Mouse (Mus musculus) T-helper 1 cell (primary cell): ENCODE measurements around the gene Slc22a16.

ENCODE experiments used
- in situ Hi-C: fragments of 300-600 bp; cut with MboI, MseI; formaldehyde crosslinking; loops from one replicate; pipeline ENCODE4 v1.15.1; 2025; ENCODE audit warnings: high pct_unique_total_duplicates

The Slc22a16 gene

DNA sequence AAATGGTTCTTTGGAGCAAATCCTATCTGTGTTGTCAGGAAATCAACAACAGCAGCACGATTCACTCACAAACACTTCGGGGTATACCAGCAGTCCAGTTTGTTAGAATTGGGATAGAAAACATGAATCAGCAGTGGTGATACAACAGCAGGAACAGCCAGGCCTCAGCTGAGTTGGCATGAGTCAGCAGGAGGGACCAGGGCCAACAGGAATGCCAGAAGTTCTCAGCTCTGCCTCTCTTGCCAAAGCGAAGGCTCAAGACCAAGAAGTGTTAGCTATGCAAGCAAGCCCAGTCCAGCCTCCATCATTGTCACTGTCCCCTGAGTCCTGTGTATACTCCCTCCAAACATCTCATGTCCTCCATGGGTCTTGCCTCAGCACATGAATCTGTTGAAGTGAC lies 27.0 kb downstream of the Slc22a16 start:
- in situ Hi-C loops, result no loop called here

DNA sequence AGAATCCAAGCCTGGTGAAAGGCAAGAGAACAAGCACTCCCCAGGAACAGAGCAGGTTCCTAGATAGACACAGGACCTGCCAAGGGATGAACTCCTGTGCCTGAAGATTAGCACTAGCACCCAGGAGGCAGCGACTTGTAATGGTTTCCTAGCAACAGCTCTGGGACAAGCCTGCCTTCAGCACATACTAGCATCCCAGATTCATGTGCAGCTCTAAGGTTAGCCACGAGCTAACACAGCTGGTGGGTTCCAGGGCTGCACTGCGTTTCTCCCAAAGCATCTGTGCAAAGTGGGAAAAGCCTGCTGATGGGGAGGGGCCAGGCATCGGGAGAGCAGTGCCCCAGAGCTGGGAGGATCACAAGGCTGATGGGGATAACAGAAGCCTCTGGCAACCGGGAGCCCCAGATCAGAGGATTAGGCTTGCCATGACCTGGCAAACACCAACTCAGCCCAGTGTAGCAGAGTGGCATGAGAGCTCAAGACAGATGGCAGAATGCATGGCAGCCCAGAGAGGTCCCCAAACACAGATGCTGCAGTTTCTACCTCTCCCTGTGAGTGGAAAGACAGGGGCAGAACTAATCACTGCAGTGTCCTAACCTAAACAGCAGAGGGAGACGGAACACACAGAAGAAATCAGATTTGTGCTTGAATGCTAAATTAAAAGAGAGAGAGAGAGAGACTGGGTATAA lies 34.7 kb downstream of the Slc22a16 start:
- in situ Hi-C loops, result no loop called here

DNA sequence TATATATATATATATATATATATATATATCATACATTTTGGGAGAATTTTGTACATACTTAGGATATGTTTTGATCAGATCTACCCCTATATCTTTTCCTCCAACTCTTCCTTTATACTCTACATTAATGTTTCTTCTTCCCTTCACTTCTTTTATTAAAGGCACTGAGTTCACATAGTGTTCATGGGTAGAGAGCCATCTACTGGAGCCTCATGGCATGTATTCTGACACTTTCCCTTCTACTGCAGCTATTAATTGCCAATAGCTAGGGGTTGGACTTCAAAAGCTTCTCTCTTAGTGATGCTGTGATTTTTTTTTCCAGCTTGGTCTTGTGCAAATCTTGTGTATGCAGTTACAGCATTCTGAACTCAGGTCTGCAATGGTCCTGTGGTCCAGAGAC lies 47.8 kb downstream of the Slc22a16 start:
- in situ Hi-C loops, result no loop called here

DNA sequence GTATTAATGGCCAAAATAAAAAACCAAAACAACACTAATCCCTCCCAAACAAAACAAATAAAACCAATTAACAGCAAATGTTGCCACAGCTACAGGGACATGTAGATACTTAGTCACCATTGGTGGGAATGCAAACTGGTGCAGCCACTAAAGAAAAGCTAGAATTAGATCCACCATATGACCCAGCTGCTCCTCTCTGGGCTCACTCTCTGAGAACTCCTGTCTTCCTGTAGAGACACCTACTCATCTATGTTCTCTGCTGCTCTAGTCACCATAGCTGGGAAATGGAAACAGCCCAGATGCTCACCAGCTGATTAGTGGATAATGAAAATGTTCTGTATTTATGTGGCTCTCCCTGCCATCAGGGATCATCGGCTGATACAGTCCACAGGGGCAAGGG lies 49.6 kb downstream of the Slc22a16 start:
- in situ Hi-C loops, result no loop called here

DNA sequence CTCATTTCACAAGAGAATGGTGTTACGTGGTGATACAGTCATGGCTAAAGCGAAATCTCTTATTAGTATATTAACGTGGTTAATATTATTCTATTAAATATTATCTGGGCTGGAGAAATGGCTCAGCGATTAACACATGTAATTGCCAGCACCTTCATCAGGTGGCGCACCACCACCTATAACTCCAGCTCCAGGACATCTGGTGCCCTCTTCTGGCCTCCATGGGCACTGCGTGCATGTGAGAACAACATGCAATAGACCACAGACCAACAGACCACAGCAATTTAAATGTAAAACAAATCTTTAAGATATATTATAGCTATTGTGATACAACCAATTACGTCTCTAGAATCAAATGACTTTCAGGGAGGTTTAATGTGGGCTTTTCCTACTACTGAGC lies 59.0 kb downstream of the Slc22a16 start:
- in situ Hi-C loops, result no loop called here

DNA sequence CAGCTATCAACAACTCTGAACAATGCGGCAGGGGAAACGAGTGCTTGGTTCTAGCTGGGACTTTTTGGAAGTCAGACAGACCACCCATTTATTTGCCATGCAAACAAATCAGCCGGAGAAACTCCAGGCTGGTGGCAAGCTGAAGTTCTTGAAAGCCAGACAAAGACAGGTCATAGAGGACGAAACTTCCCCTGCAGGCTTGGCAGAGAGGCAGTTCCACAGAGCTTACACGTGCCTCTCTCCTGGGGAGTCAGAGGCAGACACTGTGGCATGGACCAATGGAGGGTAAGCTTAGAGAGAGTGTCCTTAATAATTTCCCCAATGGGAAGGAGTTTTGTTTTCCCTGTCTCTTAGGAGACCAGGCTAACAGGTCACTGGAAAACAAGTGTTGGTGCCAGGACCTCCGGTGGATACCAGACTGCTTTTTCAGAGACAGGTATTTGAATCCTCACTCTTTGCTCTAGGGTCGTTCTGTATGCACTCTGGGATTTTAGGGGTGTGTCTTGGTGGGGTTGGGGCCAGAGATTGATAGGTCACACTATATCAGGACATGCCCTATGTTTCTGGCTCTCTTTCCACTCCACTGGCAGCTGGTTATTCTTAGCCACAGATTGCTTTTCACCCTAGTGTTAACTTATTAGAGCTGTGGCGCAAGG lies 59.6 kb downstream of the Slc22a16 start, which contains the start of gene Ddo:
Gene Ddo, plus strand, starts transcription at position 356 of the 656 bp plus-strand sequence.
- in situ Hi-C loops, result no loop called here

DNA sequence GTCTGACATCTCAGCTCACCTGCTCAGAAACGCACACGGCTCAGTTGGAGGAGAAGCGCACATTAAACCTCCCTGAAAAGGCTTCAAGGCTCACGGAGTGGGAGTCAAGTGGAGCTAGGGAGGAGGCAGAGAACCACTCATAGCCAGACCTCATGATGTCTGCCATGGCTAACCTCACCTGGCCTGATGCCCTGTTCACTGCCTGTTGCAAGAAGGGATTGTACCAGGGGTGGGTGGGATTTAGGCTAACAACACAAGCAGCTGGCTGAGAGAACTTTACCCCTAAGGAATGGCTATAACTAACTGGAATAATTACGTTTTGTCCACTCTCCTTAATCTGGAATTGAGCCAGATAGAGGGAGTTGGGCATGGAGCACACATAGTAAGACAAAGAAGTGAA lies 60.3 kb downstream of the Slc22a16 start:
- in situ Hi-C loops, result no loop called here

DNA sequence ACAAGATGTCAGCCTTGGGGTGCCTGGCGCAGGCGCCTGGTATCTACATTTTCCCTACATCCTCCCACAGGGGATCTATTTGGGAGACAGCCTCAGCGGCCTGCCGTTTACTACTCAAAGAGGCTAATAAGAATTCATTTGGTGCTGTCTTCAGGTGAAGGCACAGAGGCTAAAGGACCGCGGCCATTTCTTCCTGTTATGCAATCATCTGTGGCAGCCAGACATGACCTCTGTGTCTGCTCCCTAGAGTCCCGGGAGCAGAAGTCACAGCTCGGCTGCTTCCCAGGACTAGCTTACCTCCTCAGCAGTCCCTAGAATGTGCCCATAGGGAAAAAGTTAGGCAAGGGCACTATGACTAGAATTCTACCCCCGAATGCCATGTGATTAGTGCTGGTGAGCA lies 60.8 kb downstream of the Slc22a16 start:
- in situ Hi-C loops, result no loop called here

DNA sequence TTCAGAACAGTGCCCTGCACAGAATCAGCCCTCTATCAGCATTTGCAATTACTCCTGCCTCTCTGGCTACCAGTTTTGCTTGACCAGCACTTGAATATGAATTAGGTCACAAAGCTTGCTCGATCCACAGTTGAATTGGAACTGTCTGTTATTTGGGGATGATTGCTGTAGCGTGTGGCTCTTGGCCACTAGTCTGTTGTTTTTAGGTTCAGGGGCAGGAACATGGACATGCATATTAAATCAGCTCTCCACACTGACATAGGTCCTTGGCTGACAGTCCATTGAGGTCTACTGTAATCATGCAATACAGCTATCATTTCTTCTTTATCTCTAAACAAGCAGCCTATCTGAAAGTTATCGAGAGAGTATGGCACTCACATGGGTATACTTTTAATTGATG lies 62.0 kb downstream of the Slc22a16 start:
- in situ Hi-C loops, result no loop called here

DNA sequence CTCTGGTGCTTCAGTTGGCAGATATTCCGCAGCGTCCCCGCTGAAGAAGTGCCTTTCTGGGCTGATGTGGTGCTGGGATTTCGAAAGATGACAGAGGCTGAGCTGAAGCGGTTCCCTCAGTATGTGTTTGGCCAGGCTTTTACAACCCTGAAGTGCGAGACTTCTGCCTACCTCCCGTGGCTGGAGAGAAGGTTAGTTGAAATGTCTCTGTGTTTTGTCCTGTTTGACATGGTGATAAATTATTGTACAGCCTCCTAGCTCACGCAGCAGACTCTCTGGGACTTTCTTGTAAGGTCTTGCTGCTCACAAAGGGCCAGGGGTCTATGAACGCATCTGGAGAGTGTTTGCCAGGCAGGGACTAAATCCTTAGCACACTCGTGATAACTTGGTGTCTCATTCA lies 67.2 kb downstream of the Slc22a16 start:
- in situ Hi-C loops, result no loop called here

DNA sequence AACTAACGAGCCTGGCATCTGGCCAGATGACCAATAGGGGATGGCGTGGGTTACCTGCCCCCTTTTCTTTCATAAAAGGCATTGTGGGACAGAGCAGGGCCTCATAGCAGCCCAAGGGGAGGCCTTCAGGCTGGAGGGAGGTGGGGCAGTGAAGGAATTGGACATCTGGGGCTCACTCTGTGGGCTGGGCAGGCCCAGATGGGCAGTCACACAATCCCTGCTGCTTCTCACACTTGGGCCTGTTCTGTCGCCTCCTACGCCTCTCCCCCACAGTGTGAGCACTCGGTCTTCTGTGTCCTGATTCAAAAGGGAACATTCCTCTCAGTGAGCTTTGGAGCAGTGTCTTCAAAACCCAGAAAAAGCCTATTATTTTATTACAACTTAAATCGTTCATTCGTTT lies 68.1 kb downstream of the Slc22a16 start:
- in situ Hi-C loops, result no loop called here

DNA sequence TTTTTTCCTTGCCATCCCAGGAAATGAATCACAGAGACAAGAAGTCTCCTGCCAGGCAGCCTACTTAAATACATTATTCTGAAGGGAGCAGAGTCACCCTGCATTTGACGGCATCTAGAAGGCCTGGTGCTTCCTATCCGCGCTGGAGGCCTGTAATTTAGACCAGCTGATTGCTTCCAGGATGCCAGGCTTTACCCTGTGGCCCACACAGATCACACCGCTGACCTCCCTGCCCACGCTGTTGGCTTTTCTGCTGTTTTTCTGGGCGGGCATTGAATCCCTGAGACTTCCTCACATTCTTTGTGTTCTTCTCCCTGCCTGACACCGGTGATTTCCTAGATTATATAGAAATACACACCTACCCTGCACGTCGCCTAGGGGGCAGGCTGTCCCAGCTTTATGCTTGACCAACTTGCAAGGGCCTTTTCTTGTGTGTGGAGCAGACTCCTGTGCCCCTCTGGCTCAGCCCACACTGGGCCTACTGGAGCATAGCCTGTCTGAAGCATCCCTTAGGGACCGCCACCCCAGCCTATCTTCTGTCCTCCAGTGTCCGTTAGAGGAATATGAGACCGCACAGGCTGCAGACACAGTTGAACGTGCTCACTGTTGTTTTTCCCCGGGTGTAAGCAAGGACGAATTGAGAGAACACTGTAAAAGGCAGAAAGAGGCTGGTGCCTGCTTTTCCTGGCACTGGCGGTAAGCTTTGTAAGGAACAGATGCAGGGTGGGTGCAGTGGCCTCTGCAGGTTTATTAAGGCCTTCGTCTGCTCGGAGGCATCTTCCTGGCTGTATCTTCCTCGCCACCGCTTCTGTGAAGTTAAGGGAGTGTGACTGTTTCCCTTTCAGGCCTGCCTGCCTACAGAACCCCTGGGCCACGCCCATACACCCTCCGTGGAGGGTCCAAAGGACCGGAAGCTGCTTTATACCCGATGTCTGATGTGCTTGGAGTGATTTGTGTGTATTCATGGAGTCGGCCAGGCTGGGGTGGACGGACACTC lies 69.0 kb downstream of the Slc22a16 start:
- in situ Hi-C loops, result no loop called here

DNA sequence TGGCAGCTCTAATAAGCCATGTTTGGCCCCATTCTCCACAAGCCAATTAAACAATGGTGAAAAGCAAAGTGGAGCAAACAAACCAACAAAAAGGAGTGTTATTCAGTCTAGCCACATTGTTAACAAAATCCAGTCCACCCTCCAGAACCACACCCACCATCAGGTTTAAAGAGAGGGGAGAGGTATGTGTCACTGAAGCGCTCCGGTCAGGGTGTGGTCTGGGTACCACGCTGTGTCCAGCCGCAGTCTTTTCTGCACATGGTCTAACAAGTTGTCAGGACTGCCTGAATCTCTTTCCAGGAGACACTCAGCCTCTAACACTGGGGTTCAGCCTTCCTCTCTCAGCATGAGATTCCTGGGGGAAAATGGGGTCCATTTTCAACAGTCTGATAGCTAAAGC lies 70.3 kb downstream of the Slc22a16 start:
- in situ Hi-C loops, result loop anchor here (10.0 kb wide), 1 partner anchor 1004 kb away; no protein-coding TSS in a partner anchor

DNA sequence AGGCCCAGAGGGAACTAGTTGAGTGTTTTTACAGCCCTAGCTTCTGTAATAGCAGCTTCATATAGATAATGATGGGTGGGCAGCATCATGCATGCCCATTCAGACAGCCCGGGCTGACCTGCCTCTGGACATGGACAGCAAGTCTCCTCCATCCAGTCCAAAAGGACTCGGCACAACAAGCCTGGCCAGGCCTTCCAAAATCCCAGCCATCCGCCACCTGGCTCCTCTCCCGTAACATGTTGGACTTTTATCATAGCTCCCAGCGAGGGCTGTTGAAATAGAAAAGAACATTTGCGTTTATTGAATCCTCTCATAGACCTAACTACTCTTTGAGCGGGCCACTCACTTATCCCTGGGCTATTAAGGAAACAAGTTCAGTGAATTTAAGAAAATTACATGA lies 71.8 kb downstream of the Slc22a16 start:
- in situ Hi-C loops, result loop anchor here (10.0 kb wide), 1 partner anchor 1003 kb away; no protein-coding TSS in a partner anchor

DNA sequence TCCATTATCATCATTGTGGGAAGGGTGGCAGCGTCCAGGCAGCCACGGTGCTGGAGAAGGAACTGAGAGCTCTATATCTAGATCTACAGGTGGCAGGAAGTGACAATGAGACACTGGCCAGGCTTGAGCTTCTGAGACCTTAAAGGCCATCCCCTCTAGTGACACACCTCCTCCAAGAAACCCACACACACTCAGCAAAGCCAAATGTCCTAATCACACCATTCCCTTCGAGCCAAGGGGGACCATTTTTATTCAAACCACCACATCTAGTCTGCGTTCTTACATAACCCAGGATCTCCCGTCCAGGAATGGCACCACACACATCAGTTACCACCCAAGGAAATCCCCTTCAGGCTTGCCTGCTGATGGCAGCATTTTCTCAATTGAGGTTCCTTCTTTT lies 73.0 kb downstream of the Slc22a16 start:
- in situ Hi-C loops, result loop anchor here (10.0 kb wide), 1 partner anchor 1002 kb away; no protein-coding TSS in a partner anchor

DNA sequence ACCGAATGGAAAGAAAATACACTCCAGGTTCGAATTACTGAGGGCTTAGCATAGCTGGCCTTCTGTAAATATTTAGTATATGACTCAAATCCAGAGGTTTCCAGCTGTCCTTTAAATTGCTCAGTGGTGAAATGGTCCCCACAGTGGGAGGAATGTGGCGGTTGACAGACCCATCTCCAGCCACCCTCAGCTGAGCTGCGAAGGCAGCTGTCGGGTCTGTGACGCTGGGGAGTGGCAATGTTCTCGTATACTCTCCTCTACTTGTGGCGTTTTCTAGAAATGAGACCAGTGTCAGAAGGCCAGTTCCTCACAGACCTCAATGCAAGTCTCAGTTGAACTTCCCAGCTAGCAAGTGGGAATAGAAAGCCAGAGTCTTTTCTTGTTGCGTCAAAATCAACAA lies 74.3 kb downstream of the Slc22a16 start:
- in situ Hi-C loops, result loop anchor here (10.0 kb wide), 1 partner anchor 1000 kb away; no protein-coding TSS in a partner anchor

DNA sequence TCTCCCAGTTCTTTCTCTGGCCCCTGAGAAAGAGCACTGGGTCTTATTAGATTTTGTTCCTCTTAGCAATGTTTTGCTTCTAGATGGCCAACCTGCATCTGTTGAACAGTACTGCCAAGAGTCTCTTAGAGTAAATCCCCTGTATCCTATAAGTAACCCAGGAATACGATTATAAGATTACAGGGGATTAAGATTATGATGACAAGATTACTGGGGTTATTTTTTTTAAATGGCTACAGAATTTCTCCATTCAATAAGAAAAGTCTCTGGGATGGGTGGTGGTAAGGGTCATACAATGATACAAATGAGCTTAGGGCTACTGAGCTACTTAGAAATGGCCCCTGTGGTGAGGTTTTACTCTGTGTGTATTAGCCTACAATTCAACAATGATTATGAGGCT lies 75.2 kb downstream of the Slc22a16 start:
- in situ Hi-C loops, result loop anchor here (10.0 kb wide), 1 partner anchor 999 kb away; no protein-coding TSS in a partner anchor

DNA sequence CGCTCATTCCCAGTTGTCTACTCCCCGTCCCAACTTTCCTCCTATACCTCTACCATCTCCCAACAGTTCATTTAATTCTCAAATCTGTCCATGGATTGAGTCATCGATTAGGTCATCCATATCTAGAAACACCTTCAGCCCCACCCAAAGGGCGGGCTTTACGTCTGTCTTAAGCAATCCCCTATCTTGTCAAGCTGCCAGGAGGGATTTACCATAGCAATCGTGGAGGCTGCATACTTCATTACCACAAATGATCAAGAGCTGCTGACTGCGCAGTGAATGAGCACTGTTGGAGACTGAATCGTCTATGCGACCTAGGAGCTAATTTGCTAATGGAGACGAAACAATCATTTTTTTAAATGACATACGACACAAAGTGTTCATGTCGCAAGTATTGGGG lies 78.6 kb downstream of the Slc22a16 start:
- in situ Hi-C loops, result loop anchor here (10.0 kb wide), 1 partner anchor 996 kb away; no protein-coding TSS in a partner anchor

DNA sequence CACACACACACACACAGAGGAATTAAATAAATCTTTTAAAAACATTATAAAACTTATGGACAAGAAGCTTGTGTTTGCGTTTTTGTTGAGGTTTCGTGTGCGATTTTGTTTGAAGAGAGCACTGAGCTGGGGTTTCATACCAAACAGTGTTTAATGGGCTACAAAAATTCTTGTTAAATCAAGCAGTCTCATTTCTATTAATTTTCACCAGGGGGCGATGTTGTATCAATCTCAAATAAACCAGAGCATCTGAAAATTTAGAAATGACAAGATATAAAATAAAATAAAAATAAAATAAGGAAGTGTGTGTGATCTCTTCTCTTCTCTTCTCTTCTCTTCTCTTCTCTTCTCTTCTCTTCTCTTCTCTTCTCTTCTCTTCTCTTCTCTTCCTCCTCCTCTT lies 79.5 kb downstream of the Slc22a16 start:
- in situ Hi-C loops, result loop anchor here (5.0 to 10.0 kb wide), 3 partner anchors 78 to 995 kb away; no protein-coding TSS in a partner anchor

DNA sequence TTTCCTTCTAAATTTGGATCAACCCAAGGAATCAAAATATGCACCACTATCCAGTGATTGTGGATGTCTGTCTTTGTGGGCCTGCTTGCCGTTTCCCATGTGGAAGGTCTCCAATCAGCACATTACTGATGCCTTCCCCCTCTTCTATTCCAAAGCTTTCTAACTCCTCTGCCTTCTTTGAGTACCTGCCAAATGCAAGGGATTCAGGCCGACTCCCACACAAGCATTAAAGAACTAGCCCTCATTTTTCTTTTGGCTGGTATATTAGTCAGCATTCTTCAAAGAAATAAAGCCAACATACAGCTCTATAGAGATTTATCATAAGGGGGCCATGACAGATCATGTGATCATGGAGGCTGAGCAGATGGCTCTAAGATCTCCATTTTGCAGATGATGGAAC lies 81.5 kb downstream of the Slc22a16 start:
- in situ Hi-C loops, result loop anchor here (5.0 to 10.0 kb wide), 2 partner anchors 76 to 313 kb away; no protein-coding TSS in a partner anchor
